ENCODE assay signal across 8 mouse cellular contexts in the genomic region with DNA sequence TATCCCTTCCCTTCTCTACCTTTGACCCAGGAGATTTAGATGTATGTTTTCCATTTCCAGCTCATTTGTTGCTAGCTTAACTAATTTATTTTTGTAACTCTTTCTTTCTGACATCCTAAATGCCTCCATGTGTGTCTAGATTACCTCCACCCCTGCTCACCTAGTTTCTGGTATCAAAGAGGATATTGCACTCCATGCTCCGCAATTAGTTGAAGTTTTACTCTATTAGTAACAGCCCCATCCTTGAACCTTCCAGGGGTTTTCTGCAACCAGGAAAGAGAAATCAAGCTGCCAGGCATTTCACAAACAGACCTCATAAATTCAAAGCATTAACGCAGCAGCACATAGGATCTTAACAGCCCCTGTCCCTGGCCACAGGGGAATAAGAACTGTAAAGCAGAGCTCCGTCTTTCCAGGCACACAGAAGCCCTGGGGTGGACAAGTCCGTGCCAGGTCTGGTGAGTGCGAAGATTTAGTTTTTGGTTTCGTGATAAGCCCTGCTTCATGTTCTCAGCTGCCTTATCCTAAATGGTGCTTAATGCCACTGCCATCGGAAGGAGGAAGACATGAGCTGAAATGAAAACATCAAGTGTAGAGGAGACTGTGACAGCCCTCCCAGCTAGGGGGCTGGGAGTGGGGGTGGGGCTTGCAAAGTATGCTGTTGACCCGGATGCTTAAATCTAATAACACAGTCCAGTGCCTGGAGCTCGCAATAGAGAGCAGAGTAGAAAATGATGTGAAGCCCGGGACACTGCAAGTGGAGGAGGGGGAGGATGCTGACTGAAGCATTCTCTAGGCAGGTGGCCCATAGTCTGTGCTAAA.
DNase-seq lines count a peak whose midpoint lies in the region; ATAC-seq and TF ChIP-seq lines count a peak whose summit lies in the region.

No protein-coding gene starts in this region.

- no peaks in the 10 kb centered on the region for H3K36me3 ChIP-seq in embryonic facial prominence, embryonic 10.5 days (replicated peaks)
- no peaks in the 10 kb centered on the region for H3K36me3 ChIP-seq in hindbrain, postnatal 0 days (ENCODE audit: insufficient read depth, low read length)
- no peaks in the 10 kb centered on the region for H3K36me3 ChIP-seq in midbrain, embryonic 12.5 days

- no peaks in the 10 kb centered on the region for H3K9me3 ChIP-seq in embryonic facial prominence, embryonic 10.5 days
- no peaks in the 10 kb centered on the region for H3K9me3 ChIP-seq in hindbrain, postnatal 0 days (ENCODE audit: low read length)
- no peaks in the 10 kb centered on the region for H3K9me3 ChIP-seq in midbrain, embryonic 12.5 days

- peaks cover 29% of the 10 kb centered on the region for H3K4me1 ChIP-seq in embryonic facial prominence, embryonic 10.5 days
- peaks cover 9% of the 10 kb centered on the region for H3K4me1 ChIP-seq in hindbrain, postnatal 0 days (ENCODE audit: insufficient read depth, low read length)
- peaks cover 10% of the 10 kb centered on the region for H3K4me1 ChIP-seq in midbrain, embryonic 12.5 days

- H3K27me3 ChIP-seq in embryonic facial prominence, embryonic 10.5 days (replicated peaks; ENCODE audit: low read depth, poor library complexity, severe bottlenecking) = peaks cover 30% of the 10 kb centered on the region
- no peaks in the 10 kb centered on the region for H3K27me3 ChIP-seq in hindbrain, postnatal 0 days (ENCODE audit: insufficient read depth, low read length)
- no peaks in the 10 kb centered on the region; the same call in 1 of the 2 replicates for H3K27me3 ChIP-seq in midbrain, embryonic 12.5 days

- H3K27ac ChIP-seq in embryonic facial prominence, embryonic 10.5 days (replicated peaks) = peak overlapping the region; percentile 7; the same call in 1 of the 2 replicates
- H3K27ac ChIP-seq in hindbrain, postnatal 0 days = no peak overlapping the region
- H3K27ac ChIP-seq in midbrain, embryonic 12.5 days (replicated peaks) = peak overlapping the region; percentile 2; the same call in 1 of the 2 replicates

- peak; percentile 81 for DNase-seq in heart, adult 11 months
- no peak for DNase-seq in heart, postnatal 14 days
- DNase-seq in embryonic facial prominence, embryonic 10.5 days (ENCODE audit: low spot score) = peak; percentile 75
- DNase-seq in hindbrain, postnatal 0 days (ENCODE audit: low spot score) = peak; percentile 27
- no peak for DNase-seq in right cerebral cortex, postnatal 14 days
- no peak for DNase-seq in thymus, postnatal 10 days (ENCODE audit: low spot score in 2 of 2)
- no peak for DNase-seq in urinary bladder, postnatal 14 days (ENCODE audit: low spot score)

- no peak overlapping the region for H3K9ac ChIP-seq in hindbrain, postnatal 0 days (replicated peaks; ENCODE audit: low read length)
- H3K9ac ChIP-seq in midbrain, embryonic 12.5 days (replicated peaks) = no peak overlapping the region

- intact Hi-C loops in heart, postnatal 14 days (cut with DNase I) = no loop called here

- 17% methylated on average over 10 of the region's 10 CpGs for WGBS in embryonic facial prominence, embryonic 10.5 days
- 23% methylated on average over 10 of the region's 10 CpGs for WGBS in hindbrain, postnatal 0 days
- 19% methylated on average over 10 of the region's 10 CpGs for WGBS in midbrain, embryonic 12.5 days

- no peak for TF ChIP-seq CTCF in hindbrain, postnatal 0 days (IDR thresholded peaks at IDR 0.05; ENCODE audit: low read depth)

- H3K4me2 ChIP-seq in hindbrain, postnatal 0 days (ENCODE audit: low read depth, low read length) = peak overlapping the region; percentile 44
- peak overlapping the region; percentile 34 for H3K4me2 ChIP-seq in midbrain, embryonic 12.5 days (replicated peaks)

- peak overlapping the region; percentile 28 for H3K4me3 ChIP-seq in embryonic facial prominence, embryonic 10.5 days
- no peak overlapping the region for H3K4me3 ChIP-seq in hindbrain, postnatal 0 days (ENCODE audit: low read length)
- H3K4me3 ChIP-seq in midbrain, embryonic 12.5 days = no peak overlapping the region

- peak; percentile 78 for ATAC-seq in hindbrain, postnatal 0 days
- ATAC-seq in midbrain, embryonic 12.5 days (ENCODE audit: low FRiP score, low read depth) = no peak

Comparison
In these comparisons a context has a peak if more than half of its experiments do, and no peak if none do; other contexts are left out.
1. DNase-seq: peak in heart, adult 11 months (single experiment), embryonic facial prominence, embryonic 10.5 days (single experiment) and hindbrain, postnatal 0 days (single experiment); none in heart, postnatal 14 days (0 of 2), right cerebral cortex, postnatal 14 days (single experiment), thymus, postnatal 10 days (0 of 2) and urinary bladder, postnatal 14 days (single experiment).